Mouse (Mus musculus) CH12.LX (cell line): Measurements from ENCODE around the gene Smcp. TPM values are rescaled to one million over a fixed set of nuclear protein-coding genes. Genes with fewer than 3 reads are reported as not detected.

Source experiments
- DNase-seq: peaks from one replicate; pipeline ENCODE4 v3.0.0-alpha.2; 2013; ENCODE audit errors: extremely low read depth
- H3K27ac ChIP-seq: 2 replicates; pipeline ENCODE4 v1.5.1; 2012; ENCODE audit warnings: low read depth, mild to moderate bottlenecking, control low read depth, moderate library complexity; ENCODE audit not compliant: insufficient read depth
- H3K27me3 ChIP-seq: replicated peaks from 2 replicates; pipeline ENCODE3; 2012; ENCODE audit warnings: inconsistent platforms
- H3K36me3 ChIP-seq, 2 experiments: replicated peaks in 1 of 2; 2 replicates each; pipeline versions ENCODE3 to v1.6.1; 2012; ENCODE audit warnings: inconsistent platforms in 1 of 2, low read length in 1 of 2, mild to moderate bottlenecking in 1 of 2, mixed read lengths in 1 of 2, moderate library complexity in 1 of 2; ENCODE audit not compliant: control insufficient read depth in 1 of 2, insufficient read depth in 1 of 2
- H3K4me1 ChIP-seq, 2 experiments: 2 replicates each; pipeline ENCODE4 v1.6.1; 2012; ENCODE audit warnings: inconsistent platforms in 1 of 2, moderate library complexity in 1 of 2; ENCODE audit not compliant: insufficient read depth in 2 of 2, control insufficient read depth in 1 of 2
- H3K4me2 ChIP-seq: 2 replicates; pipeline ENCODE4 v1.6.1; 2012; ENCODE audit warnings: low read depth, mild to moderate bottlenecking, control low read depth; ENCODE audit not compliant: poor library complexity, insufficient read depth, severe bottlenecking
- H3K4me3 ChIP-seq, 3 experiments: fragments of 150-350 bp in 1 of 3; sonication (generic) in 1 of 3; replicated peaks in 1 of 3; 2 replicates each; pipeline versions ENCODE3 to v1.5.1; 2011 to 2012; ENCODE audit warnings: low read depth in 2 of 3, low read length in 2 of 3, mild to moderate bottlenecking in 2 of 3, moderate library complexity in 2 of 3, control low read depth in 1 of 3, improper control_type of control experiment in 1 of 3, inconsistent platforms in 1 of 3, mixed read lengths in 1 of 3; ENCODE audit not compliant: poor library complexity in 1 of 3
- H3K79me2 ChIP-seq: replicated peaks from 2 replicates; pipeline ENCODE4 v1.6.1; 2012; ENCODE audit warnings: mild to moderate bottlenecking, moderate library complexity; ENCODE audit not compliant: control insufficient read depth, poor library complexity, insufficient read depth, severe bottlenecking; ENCODE audit errors: extremely low read depth
- H3K9ac ChIP-seq: 2 replicates; pipeline ENCODE4 v1.6.1; 2012; ENCODE audit warnings: low read depth, mild to moderate bottlenecking, control low read depth, moderate library complexity; ENCODE audit not compliant: insufficient read depth
- H3K9me3 ChIP-seq: replicated peaks from 2 replicates; pipeline ENCODE3; 2012; ENCODE audit warnings: low read length, inconsistent platforms, mixed read lengths
- BHLHE40 ChIP-seq: IDR thresholded peaks from 2 replicates; pipeline ENCODE4 v1.6.1; 2011; ENCODE audit warnings: mild to moderate bottlenecking, low read depth, low read length, improper control_type of control experiment
- ELF1 ChIP-seq: IDR thresholded peaks from 2 replicates; pipeline ENCODE4 v1.6.1; 2014; ENCODE audit warnings: low read depth, mild to moderate bottlenecking, inconsistent platforms, low read length, improper control_type of control experiment
- ETS1 ChIP-seq: conservative IDR thresholded peaks from 2 replicates; pipeline ENCODE4 v1.6.1; 2012; ENCODE audit warnings: low read depth, mild to moderate bottlenecking, inconsistent platforms, low read length, improper control_type of control experiment, moderate library complexity
- MAFK ChIP-seq: IDR thresholded peaks from 2 replicates; pipeline ENCODE4 v1.6.1; 2011; ENCODE audit warnings: low read length, improper control_type of control experiment; ENCODE audit not compliant: insufficient replicate concordance
- MAX ChIP-seq: IDR thresholded peaks from 2 replicates; pipeline ENCODE4 v1.6.1; 2011; ENCODE audit warnings: low read length, improper control_type of control experiment
- PAX5 ChIP-seq: IDR thresholded peaks from 2 replicates; pipeline ENCODE4 v1.6.1; 2012; ENCODE audit warnings: low read length, inconsistent platforms, mixed read lengths
- RAD21 ChIP-seq: IDR thresholded peaks from 2 replicates; pipeline ENCODE4 v1.6.1; 2011; ENCODE audit warnings: low read depth, mild to moderate bottlenecking, low read length, improper control_type of control experiment, moderate library complexity
- RCOR1 ChIP-seq: conservative IDR thresholded peaks from 2 replicates; pipeline ENCODE4 v1.6.1; 2012; ENCODE audit warnings: low read depth, mild to moderate bottlenecking, inconsistent platforms, low read length, improper control_type of control experiment
- SIN3A ChIP-seq: IDR thresholded peaks from 2 replicates; pipeline ENCODE4 v1.6.1; 2012; ENCODE audit warnings: low read length, improper control_type of control experiment, inconsistent platforms
- SMC3 ChIP-seq: IDR thresholded peaks from 2 replicates; pipeline ENCODE4 v1.6.1; 2011; ENCODE audit warnings: low read depth, low read length, improper control_type of control experiment
- UBTF ChIP-seq: IDR thresholded peaks from 2 replicates; pipeline ENCODE4 v1.6.1; 2012; ENCODE audit warnings: low read depth, mild to moderate bottlenecking, inconsistent platforms, low read length, improper control_type of control experiment, moderate library complexity
- ZNF384 ChIP-seq: IDR thresholded peaks from 2 replicates; pipeline ENCODE4 v1.6.1; 2012; ENCODE audit warnings: low read depth, low read length, improper control_type of control experiment, inconsistent platforms
- dilution Hi-C: fragments of 300-500 bp; cut with MboI; formaldehyde crosslinking; loops from 2 replicates; pipeline ENCODE4 v1.14.3; 2020; ENCODE audit warnings: low sequenced_read_pairs; ENCODE audit not compliant: extremely low pct_unique_long_range_greater_than_20kb, extremely low pct_ligation_motif_present
- in situ Hi-C: fragments of 300-500 bp; cut with MboI; formaldehyde crosslinking; loops from 3 replicates; pipeline ENCODE4 v1.14.3; 2019; ENCODE audit warnings: low sequenced_read_pairs, low pct_ligation_motif_present, low pct_unique_long_range_greater_than_20kb, mixed read lengths
- polyA plus RNA-seq: library from polyadenylated mRNA; unstranded; fragments of >175 nt; gene quantifications from 2 replicates; pipeline ENCODE4 v1.2.1, GENCODE M21; 2012; ENCODE audit warnings: low read depth; ENCODE audit not compliant: insufficient read length
- total RNA-seq, 2 experiments: library from RNA; depleted of rRNA; stranded (reverse); fragments of 300-350 nt in 1 of 2; fragments of >200 nt in 1 of 2; gene quantifications; 2 replicates each; pipeline ENCODE4 v1.2.3; 2012 to 2014

Gene Smcp
- total and polyA plus RNA-seq, 3 experiments: not detected

DNA sequence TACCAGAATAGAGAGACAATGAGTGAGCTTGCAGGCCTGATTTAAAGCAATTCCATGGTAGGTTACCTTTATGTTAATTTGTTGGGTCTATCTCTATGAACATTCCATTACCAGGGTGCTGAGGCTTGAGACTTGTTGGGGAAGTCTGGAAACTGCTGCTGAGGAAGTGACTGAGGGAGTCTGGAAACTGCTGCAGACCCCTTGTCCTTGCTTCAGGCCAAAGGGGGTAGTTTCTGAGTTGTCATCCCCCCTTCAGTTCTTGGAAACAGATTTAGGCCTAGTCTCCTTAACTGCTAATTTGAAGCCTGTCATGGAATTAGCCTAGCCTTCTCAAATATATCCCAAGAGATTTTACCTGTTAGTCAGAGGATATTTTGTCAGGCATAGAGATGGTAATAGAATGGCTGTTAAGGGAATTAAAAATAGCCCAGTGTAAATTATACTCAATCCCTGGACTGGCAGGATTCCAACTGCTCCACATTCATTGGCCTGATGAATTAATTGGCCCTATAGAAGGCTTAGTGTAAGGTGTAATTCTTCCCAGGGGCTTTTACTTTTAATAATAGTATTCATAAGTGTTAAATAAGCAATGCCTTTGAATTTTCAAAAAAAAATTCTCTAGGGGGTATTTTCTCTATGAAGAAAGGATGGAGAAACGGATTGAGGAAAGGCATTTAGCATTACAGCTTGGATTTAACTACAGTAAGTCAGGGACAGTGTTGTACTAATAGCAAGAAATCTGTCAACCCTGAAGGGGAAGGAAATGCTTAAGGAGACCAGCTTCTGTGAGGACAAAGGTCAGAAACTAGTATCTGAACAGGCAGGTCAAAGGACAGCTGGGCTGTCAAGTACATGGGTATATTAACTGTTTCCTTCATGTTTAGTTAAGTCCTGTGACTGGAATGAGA, 49.2 kb upstream of the Smcp start:
- no peaks in the 10 kb centered on the region for H3K79me2 ChIP-seq
- dilution Hi-C loops (no loop called here), in situ Hi-C loops (no loop called here)
- H3K9ac ChIP-seq: no peak overlapping the region
- no peak overlapping the region for H3K4me3 ChIP-seq
- no peak overlapping the region for H3K4me2 ChIP-seq
- H3K27me3 ChIP-seq: no peaks in the 10 kb centered on the region
- no peak for DNase-seq
- no peak overlapping the region for H3K27ac ChIP-seq
- H3K9me3 ChIP-seq: no peaks in the 10 kb centered on the region
- no peak for TF ChIP-seq BHLHE40
- TF ChIP-seq RCOR1: no peak
- TF ChIP-seq PAX5: no peak
- no peak for TF ChIP-seq SMC3
- no peak for TF ChIP-seq MAX
- H3K36me3 ChIP-seq: no peaks in the 10 kb centered on the region
- H3K4me1 ChIP-seq: no peaks in the 10 kb centered on the region

DNA sequence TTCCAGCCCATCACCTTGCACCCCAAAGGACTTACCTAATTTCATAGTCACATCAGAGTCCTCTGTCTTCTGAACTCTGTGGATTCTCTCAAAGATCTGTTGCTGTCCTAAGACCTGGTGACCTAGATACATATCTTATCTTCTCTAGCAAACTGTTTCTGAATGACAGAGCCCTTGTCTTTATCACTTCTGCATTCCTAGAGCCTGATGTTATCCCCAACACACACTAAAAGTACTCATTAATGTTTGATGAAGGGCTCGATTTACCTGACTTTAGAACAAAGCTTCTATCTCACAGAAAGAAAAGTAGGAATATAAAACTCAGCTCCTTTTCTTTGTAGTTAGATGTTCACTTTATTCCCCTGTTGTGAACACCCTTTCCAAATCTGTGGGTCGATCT, 32.8 kb upstream of the Smcp start, which contains the start of gene Lce6a:
TSS of gene Lce6a (minus strand) at position 101 of the 400 bp plus-strand sequence.
- Histone ChIP-seq H3K9ac (no peak within 1 kb of the TSS), H3K27me3 (no peaks in the 10 kb centered on the region), H3K4me3 (no peak within 1 kb of the TSS), H3K4me2 (no peak within 1 kb of the TSS), H3K79me2 (no peaks in the 10 kb centered on the region), H3K4me1 (no peaks in the 10 kb centered on the region), H3K9me3 (no peaks in the 10 kb centered on the region), H3K36me3 (no peaks in the 10 kb centered on the region), H3K27ac (no peak within 1 kb of the TSS)
- TF ChIP-seq ETS1 (no peak), SIN3A (no peak), ELF1 (no peak), UBTF (no peak), ZNF384 (no peak), MAFK (no peak)
- in situ Hi-C loops (no loop called here), dilution Hi-C loops (no loop called here)
- no peak for DNase-seq

DNA sequence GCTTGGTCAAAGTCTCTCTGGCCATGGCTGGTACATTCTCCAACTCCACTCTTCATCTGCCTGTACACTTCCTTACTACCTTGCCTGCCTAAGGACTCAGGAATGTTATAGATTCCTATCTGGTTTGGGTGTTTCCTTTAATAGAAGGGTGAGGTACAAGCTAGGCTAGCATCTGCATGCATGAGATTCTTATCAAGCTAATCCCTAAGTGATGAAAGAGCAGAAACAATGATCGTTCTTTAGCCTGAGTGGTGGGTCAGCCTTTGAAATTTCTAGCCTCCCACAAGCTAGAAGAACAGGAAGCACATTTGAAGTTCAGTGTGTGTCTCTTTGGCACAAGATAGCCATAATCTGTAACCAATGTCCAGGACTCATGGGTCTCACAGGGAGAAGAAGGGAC, 21.0 kb upstream of the Smcp start:
- no peak overlapping the region for H3K27ac ChIP-seq
- H3K4me1 ChIP-seq: no peaks in the 10 kb centered on the region
- H3K79me2 ChIP-seq: no peaks in the 10 kb centered on the region
- H3K9ac ChIP-seq: no peak overlapping the region
- dilution Hi-C loops (no loop called here), in situ Hi-C loops (no loop called here)
- no peak overlapping the region for H3K4me3 ChIP-seq
- no peaks in the 10 kb centered on the region for H3K9me3 ChIP-seq
- TF ChIP-seq SIN3A: no peak
- no peak for TF ChIP-seq RAD21
- no peak overlapping the region for H3K4me2 ChIP-seq
- no peaks in the 10 kb centered on the region for H3K36me3 ChIP-seq
- no peak for DNase-seq
- H3K27me3 ChIP-seq: no peaks in the 10 kb centered on the region
